Mouse (Mus musculus) brain, embryonic 14.5 days (tissue): ENCODE data around the gene Krtcap2.

Experiments
- CTCF ChIP-seq: fragments of 200-500 bp; IDR thresholded peaks from 2 replicates; pipeline ENCODE4 v1.5.1; 2012; ENCODE audit warnings: inconsistent platforms, mild to moderate bottlenecking, moderate library complexity, borderline replicate concordance; ENCODE audit not compliant: insufficient read depth, insufficient read length; ENCODE audit errors: extremely low read depth
- POLR2A ChIP-seq: fragments of 200-500 bp; IDR thresholded peaks from 2 replicates; pipeline ENCODE4 v1.6.1; 2012; ENCODE audit warnings: mild to moderate bottlenecking, inconsistent platforms, borderline replicate concordance; ENCODE audit not compliant: poor library complexity, insufficient read depth, insufficient read length, severe bottlenecking; ENCODE audit errors: extremely low read depth

- TF ChIP-seq CTCF: no peak
- TF ChIP-seq POLR2A: no peak
These were observed 37.0 kb upstream of the Krtcap2 start for GRCm38 (mm10) chr3:89208736-89209135.
